Mouse (Mus musculus): Measurements from ENCODE around the gene Vmn1r65. TPM values are rescaled to one million over a fixed set of nuclear protein-coding genes. Genes with fewer than 3 reads are reported as not detected.
"Not testable (repeated sequence)": the region's sequence is repeated elsewhere in the genome, so short reads cannot be mapped to it uniquely, and the experiment has no call there.

The Vmn1r65 gene
- total RNA-seq (2022), result not detected

GRCm38 (mm10) chr7:6010910-6011309, at the start of gene Vmn1r65:
Gene Vmn1r65, minus strand, starts transcription at chr7:6011010.
- DNase-seq (ENCODE audit: low spot score in 2 of 2), result no peak

GRCm38 (mm10) chr7:6044861-6045260, 34.1 kb upstream of the Vmn1r65 start, which contains the start of gene Nlrp4c:
Gene Nlrp4c, plus strand, starts transcription at chr7:6045161.
- DNase-seq (ENCODE audit: low spot score in 2 of 2), result no peak

- DNase-seq (ENCODE audit: low spot score in 2 of 2), result not testable (repeated sequence)
Observed at GRCm38 (mm10) chr7:5982426-5982825, 28.4 kb downstream of the Vmn1r65 start.

DNA sequence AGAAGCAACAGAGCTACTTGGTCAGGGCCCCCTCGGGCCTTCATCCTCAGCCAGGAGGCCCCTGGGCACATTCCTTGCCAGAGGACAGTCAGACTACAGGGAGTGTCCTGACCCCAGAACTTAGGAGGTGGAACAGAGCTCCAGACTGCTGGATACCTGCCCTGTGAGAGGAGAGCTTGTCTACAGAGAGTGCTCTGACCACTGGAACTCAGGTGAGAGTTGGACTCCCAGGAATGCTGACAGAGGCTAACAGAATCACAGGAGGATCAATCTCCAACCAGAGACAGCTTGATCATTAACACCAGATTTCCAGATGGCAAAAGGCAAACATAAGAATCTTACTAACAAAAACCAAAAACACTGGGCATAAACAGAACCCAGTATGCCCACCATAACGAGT, 38.3 kb downstream of the Vmn1r65 start:
- DNase-seq (ENCODE audit: low spot score in 2 of 2), result not testable (repeated sequence)

Other genes starting within 250 kb of the Vmn1r65 start
- not detected for gene Vmn1r63, start 205.6 kb downstream of the Vmn1r65 start, total RNA-seq (2022)
- not detected for gene Vmn1r64, start 126.5 kb downstream of the Vmn1r65 start, total RNA-seq (2022)
- not detected for gene Nlrp4c, start 34.2 kb upstream of the Vmn1r65 start, total RNA-seq (2022)
- gene Zfp787, start 145.0 kb upstream of the Vmn1r65 start, total RNA-seq (2022), result 10 to 100 TPM; 29.2 to 35.3 (median 32.1) TPM
- gene Zfp444, start 161.2 kb upstream of the Vmn1r65 start, total RNA-seq (2022), result 10 to 100 TPM; 43.8 to 54.2 (median 49.5) TPM
- not detected for gene Galp, start 186.1 kb upstream of the Vmn1r65 start, total RNA-seq (2022)
- gene Zscan5b, start 211.3 kb upstream of the Vmn1r65 start, total RNA-seq (2022), result not detected
- gene Epp13, start 241.7 kb upstream of the Vmn1r65 start, total RNA-seq (2022), result not detected